Mouse (Mus musculus) adrenal gland, adult 18-20 months (tissue): ENCODE measurements around the gene Gm21970. TPM values are rescaled to one million over a fixed set of nuclear protein-coding genes. Genes with fewer than 3 reads are reported as not detected.

ENCODE experiments used
- DNase-seq, 2 experiments: peaks; one replicate each; pipeline ENCODE4 v3.0.0; 2021 to 2022; ENCODE audit warnings: low spot score in 2 of 2
- long read RNA-seq, 2 experiments: library from polyadenylated mRNA; stranded (forward); transcript quantifications; one replicate each; pipeline ENCODE4 v2.0.0; 2021
- total RNA-seq, 2 experiments: library from RNA; stranded (reverse); gene quantifications; 1 replicate in 1 of 2; 2 replicates in 1 of 2; pipeline ENCODE4 v1.2.3; 2021

Gm21970 gene
- not detected for total RNA-seq
- long read RNA-seq, experiment 1, partial matches to known transcripts = 0 of 2 reads
- long read RNA-seq, experiment 1, other reads (novel, unspliced or antisense) = 2 of 2 reads
- long read RNA-seq, experiment 2 = 0 reads

DNA sequence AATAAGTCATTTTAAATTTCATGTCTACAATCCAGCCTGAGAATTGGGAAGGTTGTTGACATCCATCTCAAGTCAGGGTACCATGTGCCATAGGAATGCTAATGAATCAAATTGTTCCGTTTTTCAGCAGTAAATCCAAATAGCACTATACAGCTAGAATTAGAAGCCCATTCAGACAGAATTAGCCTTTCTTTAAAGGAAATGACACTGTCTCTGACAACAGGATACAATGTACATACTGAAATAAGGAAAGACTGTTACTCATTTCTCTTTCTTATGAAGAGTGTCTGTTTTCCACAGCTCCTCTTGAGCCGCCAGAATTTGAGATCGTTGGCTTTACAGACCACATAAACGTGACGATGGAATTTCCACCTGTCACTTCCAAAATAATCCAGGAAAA, at the start of gene Gm21970:
Gene Gm21970, plus strand, starts transcription at position 301 of the 400 bp plus-strand sequence.
- DNase-seq = no peak

DNA sequence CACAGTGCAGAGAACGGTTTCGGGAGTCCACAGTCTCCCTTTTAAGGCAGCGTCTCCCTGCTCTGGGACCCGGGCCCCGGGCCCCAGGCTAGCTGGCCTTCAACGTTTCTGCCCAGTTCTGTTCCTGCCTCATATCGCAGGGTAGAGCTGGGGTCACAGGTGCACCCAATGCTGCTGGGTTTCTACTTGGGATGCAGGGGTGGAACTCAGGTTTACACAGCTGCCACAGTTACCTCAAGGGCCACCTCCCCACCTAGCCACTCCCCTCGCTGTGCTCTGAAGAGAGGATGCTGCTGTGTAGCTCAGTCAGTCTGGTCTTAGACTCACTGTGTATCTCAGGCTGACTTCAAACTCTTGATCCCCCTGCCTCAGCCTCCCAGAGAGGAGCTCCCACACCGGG, 45.0 kb upstream of the Gm21970 start:
- DNase-seq = no peak

DNA sequence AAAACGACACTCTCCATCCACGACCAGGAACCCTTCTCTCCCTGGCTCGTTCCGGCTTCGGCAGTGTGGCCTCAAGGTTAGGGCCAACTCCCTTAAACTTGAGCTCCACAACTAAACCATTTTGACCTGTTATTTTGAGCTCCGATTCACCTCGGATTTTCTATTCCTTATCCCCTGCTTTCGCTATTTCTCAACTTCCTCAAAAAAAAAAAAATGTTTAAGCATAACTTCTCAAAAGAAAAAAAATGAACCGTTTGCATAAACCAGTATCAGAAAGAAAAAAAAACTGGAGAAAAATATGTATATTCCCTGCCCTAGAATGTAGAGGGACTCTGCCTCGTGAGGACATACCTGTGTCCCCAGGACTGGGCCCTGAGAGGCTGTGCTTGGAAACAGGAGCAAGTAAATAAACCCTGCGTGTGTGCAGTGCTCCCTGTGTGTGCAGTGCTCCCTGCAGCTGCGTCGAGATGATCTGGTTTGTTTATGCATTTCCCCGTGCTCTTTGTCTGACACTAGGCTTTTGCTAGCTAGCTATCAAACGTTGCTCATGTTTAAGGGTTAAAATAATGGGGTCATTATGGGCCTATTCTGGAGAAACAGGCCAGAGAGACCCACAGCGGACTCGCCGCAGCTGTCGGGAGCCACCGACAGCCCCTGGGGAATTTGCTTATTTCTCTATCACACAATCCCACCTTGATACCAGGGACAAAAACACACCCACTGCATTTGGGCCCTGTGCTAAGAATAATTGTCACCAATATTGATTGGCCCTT, 43.8 kb upstream of the Gm21970 start:
- no peak for DNase-seq

DNA sequence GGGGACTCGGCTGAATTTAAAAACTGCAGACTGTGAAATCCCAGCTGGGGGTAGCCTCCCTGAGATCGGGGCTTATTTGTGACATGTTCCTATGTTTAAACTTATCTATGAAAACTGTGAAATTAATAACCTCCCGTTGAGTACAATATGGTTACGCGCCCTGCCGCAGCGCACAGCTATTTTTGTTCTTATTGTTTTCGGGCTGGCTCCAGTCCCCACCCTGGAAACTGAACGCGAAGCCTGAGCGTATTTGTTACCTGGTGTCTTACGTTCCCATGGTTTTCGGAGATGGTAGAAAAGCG, 43.3 kb upstream of the Gm21970 start:
- no peak for DNase-seq

DNA sequence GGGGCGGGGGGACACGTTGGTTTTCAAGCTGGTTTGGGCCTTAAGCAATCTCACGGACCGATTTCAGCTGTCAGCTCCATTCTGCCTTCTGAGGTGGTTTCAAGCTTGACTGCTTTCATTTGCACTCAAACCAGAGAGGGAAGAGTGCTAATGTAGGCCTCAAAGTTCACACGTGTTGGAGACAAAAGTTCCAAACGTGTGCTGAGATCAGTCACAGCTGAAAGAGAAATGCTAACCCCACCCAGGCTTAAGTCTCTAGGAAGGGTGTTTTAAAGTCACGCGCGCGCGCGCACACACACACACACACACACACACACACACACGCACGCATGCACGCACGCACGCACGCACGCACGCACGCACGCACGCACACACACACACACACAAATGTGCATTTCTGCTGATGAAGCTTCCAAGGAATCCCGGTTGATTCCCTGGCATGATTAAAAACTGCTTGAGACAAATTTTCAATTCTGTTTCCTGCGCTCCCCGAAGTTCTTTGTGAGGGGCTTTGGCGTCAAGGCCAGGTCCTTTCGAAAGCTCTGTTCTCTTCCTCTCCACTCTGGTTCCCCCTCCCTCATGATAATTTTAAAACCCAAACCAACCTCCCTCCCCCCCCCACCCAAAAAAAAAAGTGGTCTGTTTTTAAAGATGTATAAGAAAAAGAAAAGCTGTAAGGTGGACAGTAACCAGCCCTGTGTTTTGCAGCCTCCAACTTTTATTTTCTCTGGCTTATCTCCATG, 42.8 kb upstream of the Gm21970 start:
- no peak for DNase-seq

DNA sequence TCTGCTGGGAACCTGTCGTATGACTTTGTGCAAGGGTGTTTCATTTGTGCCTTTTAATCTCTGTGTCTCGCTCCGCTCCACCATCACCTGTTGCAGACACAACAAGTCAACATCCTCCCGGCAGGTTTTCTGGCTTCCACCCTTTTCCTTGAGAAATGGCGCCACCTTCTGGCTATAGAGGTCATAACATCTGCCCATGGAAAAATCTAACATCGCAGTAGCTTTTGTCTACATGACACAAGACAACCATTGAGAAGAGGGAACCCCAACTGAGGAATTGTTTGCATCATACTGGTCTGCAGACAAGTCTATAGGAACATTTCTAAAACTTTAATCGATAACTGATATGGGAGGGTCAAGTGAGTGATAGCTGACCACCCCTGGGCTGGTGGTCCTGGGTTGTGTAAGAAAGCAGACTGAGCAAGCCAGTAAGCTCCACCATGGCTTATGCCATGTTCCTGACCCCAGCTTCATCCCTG, 39.4 kb upstream of the Gm21970 start:
- peak; percentile 76 to 78 for DNase-seq

DNA sequence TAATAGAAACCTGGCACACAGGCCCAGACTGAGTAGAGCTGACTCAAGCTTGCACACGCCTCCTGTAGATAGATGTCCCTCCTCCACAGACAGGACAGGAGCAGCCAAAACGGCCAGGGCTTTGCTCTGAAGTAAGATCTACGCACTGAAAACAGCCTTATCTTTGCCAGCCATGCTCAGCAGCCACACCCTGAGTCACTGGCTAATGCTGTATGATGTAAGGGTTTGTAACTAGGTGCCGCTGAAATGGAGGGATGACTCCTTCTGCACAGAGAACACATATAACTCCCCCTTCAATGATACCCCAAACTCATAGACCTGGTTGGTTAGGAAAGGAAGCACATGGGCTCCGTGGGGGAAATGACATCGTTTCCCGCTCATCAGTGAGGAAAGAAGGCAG, 38.8 kb upstream of the Gm21970 start:
- no peak for DNase-seq

DNA sequence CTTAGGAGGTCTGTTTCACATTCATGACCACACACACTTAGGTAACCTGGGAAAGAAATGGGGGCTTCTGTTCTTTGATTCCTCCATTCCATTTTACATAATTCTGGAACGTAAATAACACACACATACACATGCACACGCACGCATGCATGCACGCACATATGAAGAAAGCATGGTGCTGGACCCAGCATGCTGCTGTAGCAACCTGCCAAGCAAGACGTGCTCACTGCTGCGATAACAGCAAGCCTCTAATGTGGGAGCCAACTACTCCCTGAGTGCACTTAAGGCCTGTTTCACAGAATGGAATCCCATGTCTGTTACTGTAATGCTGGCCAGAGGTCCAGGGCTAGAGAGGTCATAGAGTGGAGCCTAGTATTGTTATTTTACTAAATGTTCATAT, 38.3 kb upstream of the Gm21970 start:
- DNase-seq = no peak

DNA sequence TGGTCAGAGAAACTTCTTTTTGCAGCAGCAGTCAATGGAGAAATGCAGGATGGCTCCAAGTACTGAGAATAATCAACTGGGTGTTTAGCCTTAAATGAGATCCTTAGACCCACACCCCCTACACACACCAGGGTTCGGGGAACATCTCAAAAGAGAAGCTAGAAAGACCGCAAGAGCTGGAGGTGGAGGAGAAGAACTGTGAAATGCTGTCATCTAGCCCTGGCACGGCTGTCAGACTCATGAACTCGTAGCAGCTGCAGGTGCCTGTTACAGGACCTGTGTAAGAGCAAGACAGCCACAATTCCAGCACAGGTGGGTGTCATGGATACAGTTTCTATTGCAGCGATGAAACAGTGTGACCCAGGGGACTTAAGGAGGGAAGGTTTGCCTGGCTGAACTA, 37.9 kb upstream of the Gm21970 start:
- DNase-seq = no peak

DNA sequence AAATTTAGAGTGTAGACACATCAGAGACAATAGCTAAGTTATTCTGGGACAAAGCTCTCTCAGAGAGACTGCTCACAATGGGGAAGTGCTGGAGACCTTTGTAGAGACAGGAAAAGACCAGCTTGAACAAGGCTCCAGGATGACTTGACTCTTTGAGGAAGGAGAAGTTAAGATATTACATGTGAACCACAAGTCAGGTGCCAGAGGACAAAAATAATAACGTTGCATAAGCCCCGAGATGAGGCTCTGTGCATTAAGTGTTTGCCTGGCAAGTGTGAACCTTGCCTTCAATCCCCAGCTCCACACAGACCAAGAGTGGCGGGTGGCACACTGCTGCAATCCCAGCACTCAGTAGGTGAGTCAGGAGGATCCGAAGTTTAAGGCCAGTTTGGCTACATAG, 36.9 kb upstream of the Gm21970 start:
- no peak for DNase-seq

DNA sequence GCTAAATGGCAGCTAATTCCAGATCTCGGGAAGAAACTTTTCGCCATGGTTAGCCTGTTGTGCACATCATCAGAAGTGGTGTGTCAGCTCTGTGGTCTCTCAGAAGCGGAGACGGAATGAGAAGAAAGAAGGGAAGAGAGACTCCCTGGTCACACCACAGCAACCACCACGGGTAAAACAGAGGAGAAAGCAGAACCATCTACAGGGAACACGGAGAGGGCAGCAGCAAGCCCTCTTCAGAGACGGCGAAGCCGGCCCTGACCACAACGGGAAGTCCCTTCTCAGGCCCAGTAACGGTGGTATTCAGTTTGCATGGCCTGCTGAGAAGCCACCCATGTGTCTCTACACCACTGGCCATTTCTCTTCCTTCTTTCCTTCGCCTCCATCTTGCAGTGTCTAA, 36.4 kb upstream of the Gm21970 start:
- DNase-seq = no peak

DNA sequence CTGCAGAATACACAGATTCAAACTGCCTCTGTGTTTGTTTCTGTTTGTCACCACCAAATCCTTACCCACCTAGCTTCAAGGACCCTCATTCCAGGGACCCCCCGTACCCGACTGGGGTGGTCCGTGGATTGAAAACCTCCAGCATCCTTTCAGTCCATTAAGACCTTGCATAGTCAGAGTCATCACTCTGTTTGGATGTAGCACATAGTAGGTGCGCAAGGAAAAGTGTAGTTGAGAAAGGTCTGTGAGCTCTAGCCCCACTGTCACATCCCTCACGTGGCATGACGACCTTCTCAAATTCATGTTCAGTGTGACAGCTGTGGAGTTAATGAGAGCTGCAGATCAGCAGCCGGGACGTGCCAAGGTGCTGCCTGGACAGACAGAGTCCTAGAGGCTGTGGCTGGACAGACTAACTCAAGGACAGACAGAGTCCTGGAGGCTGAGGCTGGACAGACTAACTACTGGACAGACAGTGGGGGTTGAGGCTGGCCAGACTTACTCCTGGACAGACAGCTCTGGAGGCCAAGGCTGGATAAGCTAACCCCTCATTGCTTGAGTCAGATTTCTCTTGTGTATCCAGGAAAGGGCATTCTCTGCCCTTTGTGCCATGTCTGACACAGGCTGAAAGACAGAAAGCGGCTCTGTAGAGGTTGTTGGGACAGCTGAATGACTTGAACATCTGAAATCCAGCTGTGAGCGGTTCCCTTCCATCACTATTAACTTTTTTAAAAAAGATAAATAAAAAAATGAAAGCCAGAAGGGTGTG, 34.6 kb upstream of the Gm21970 start:
- peak in 1 of 2 experiments; percentile 46 for DNase-seq

DNA sequence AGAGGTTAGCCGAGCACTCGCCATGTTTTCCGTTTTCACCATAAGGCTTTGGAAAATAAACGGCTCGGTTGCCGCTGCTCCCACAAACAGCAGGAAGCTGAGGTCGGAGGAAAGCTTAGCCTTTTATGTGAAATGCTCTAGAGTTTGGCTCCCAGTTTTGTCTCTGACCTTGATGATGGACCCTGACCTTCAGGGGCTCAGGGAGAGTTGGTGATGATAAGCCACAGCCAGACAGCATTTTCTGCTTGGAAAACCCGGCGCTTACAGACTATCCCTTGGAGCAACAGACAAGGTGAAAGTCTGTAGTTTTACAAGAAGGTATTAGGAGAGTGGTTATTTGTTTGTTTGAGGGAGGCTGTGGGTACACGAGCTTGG, 34.0 kb upstream of the Gm21970 start:
- peak in 1 of 2 experiments; percentile 51 for DNase-seq

DNA sequence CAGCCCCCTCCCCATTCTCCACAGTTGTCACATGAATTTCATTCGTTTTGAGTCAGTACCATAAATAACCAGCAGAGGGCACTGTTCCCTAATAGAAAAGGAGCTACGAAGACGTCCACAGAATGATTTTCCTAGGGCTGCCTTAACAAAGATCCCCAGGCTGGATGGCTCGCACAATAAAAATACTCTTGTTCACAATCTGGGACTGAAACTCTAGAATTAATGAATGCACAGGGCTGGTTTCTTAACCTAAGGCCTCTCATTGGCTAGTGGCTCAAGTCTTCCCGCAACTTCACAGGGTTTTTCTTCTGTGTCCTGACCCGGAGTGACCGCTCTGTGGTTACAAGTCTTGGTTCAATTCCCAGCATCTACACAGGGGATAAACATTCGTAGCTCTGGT, 33.0 kb upstream of the Gm21970 start:
- DNase-seq = peak in 1 of 2 experiments; percentile 69

DNA sequence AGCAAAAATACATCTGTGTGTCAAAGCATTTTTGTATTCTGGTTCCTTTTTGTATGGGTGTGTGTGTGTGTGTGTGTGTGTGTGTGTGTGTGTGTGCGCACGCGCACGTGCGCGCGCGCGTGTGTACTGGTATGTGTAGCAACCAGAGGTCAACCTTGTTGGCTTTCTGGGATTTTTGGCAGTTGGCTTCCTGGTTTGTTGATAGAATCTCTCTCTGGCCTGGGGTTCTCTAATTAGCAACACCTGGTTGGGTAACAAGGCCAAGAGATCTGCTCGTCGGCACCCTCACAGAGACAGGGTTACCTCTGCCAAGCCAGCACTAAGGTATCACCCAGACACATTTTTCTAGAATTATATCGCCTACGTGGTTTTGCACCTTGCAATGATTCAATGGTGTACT, 32.0 kb upstream of the Gm21970 start:
- no peak for DNase-seq

DNA sequence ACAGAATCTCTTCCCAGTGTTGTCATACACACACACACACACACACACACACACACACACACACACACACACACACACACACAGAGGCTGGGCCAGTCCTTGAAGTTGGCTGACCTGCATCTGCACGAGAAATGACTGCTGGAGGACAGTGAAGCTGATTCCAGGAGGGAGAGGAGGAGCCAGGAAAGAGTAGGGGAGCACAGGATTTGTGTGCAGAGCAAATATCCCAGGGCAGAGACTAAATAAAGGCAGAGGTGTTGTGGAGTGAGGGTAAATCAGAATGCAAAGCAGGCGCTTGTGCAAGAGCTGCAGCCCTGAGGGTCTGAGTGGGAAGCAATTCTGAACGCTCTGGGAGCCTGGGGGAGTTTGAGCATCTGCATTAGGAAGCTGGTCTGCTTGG, 31.4 kb upstream of the Gm21970 start:
- no peak for DNase-seq

DNA sequence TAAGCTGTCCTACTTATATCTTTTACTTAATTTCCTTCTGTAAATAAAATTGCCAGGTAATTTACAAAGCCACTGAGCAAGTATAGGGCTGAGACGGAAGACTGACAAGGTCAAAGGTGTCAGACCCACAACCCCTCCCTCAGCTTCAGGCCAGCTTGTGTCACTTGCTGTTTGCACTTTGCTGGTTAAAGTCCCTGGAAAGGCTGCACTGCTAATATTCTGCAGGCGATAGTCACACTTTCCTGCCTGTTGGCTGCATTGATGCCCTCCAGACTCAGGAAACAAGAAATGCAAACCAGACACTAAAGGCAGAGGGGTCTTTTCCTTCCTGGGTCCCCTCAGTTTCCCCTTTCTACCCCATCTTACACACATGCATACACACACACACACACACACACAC, 29.5 kb upstream of the Gm21970 start:
- DNase-seq = no peak

DNA sequence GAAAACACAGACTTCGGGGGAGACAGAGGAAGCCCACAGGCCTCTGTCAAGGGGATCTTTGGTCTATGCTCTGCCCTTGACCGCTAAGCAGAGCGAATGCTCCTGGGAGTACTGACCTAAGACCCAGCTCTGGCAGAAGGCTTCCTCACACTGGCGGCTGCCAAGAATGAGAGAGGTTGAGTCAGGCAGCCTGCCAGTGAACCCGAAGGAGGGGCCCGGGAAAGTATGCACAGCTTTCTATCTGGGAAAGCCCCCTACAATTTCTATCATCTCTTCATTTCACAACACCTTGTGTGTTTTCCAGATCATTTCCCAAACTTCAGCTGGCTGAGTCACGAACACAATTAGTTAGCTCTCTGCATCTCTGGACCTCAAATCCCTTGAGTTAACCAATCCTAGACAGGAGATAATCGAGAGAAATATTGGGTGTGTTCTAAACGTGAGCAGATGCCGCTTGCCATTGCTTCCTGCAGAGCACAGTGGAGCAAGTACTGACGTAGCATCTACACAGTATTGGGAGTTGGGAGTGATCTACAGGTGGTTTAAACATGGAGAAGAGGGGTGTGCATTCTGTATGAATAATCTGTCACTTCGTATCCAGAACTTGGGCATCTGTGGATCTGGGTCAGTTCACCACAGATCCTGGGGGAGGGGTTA, 28.8 kb upstream of the Gm21970 start:
- DNase-seq = peak; percentile 45 to 71

DNA sequence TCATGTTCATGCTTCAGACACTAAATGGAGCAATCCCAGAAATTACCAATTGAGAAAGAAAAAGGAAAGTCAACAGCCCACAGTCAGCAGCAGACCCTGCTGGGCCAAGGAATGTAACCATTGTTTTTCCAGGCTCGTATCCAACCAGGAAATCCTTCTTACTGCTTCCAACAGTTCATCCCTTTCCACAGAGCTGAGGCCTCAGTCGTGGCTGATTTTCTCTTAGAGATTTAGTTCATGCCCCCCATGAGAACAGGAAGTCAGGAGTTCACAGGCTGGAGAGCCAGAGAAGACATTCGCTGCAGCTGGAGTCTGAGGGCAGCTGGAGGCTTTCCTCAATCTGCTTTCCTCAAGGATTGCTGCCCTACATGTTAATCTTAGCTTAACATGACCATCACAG, 28.0 kb upstream of the Gm21970 start:
- no peak for DNase-seq

DNA sequence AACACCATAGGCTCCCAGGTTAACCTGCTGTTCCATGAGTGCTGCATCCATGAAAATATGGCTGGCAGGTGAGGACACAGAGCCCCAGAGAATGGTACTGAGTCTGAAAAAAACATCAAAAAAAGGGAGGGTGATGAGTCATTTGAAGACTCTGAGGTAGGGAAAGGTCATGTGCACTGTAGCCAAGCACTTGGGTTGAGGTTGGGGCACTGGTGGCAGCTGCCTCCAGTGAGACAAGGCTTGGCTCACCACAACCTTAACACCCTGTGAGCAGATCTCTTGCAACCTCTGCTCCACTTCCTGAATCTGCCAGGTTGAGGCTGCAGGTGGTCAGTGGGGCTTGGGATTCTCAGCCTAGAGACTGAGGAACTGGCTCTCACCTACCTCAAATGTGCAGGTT, 25.0 kb upstream of the Gm21970 start:
- no peak for DNase-seq

DNA sequence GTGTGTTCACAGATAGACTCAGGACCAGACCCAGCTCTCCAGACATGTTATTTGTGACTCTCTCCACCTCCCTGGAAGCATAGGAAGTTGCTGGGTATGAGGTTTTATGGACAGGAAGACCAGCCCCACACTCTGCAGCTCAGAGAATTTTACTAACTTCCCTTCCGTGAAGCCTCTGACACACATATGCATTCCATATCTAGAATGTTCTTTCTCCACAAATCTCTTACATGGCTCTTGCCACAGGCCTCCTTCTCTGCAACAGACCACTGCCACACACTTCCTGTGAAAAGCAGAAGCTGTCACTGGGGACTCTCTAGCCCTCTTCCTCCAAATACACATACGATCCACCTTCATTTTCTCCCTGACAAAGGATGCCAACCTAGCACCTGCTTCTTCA, 24.5 kb upstream of the Gm21970 start:
- DNase-seq = no peak
